Mouse (Mus musculus) forebrain, embryonic 13.5 days (tissue): ENCODE results near the gene Wdr54. TPM values are rescaled to one million over a fixed set of nuclear protein-coding genes. Genes with fewer than 3 reads are reported as not detected.

Experiments
- ATAC-seq: fragments of 200-750 bp; cut with Nextera tagmentation; 2 replicates; pipeline ENCODE4 v1.8.0; 2017
- H3K27ac ChIP-seq: fragments of 300-500 bp; sonication (generic); 2 replicates; pipeline ENCODE4 v1.5.1; 2015; ENCODE audit warnings: inconsistent platforms, mild to moderate bottlenecking, moderate library complexity
- H3K27me3 ChIP-seq: fragments of 300-500 bp; sonication (generic); 2 replicates; pipeline ENCODE4 v1.6.1; 2015; ENCODE audit warnings: mild to moderate bottlenecking, inconsistent platforms
- H3K36me3 ChIP-seq: fragments of 300-500 bp; sonication (generic); 2 replicates; pipeline ENCODE4 v1.6.1; 2015; ENCODE audit warnings: mild to moderate bottlenecking, inconsistent platforms; ENCODE audit not compliant: poor library complexity, severe bottlenecking
- H3K4me1 ChIP-seq: fragments of 300-500 bp; sonication (generic); 2 replicates; pipeline ENCODE4 v1.6.1; 2015; ENCODE audit warnings: inconsistent platforms
- H3K4me2 ChIP-seq: fragments of 300-500 bp; sonication (generic); 2 replicates; pipeline ENCODE4 v1.6.1; 2015; ENCODE audit warnings: inconsistent platforms, mild to moderate bottlenecking, moderate library complexity
- H3K4me3 ChIP-seq: fragments of 300-500 bp; sonication (generic); 2 replicates; pipeline ENCODE4 v1.5.1; 2015; ENCODE audit warnings: mild to moderate bottlenecking, inconsistent platforms
- H3K9ac ChIP-seq: fragments of 300-500 bp; sonication (generic); 2 replicates; pipeline ENCODE4 v1.6.1; 2015; ENCODE audit warnings: mild to moderate bottlenecking, inconsistent platforms
- H3K9me3 ChIP-seq: fragments of 300-500 bp; sonication (generic); replicated peaks from 2 replicates; pipeline ENCODE4 v1.6.1; 2016; ENCODE audit warnings: inconsistent platforms
- WGBS: fragments of 180-500 bp; shearing (Covaris S2); methylation state at CpG from one replicate; pipeline ENCODE4 v1.1.7; 2015; 5-methylcytosine and 5-hydroxymethylcytosine counted together
- polyA plus RNA-seq: library from polyadenylated mRNA; unstranded; fragments of >200 nt; fragmentation: Nextera tagmentation; extraction: Ambion mirVana; gene quantifications from 2 replicates; pipeline ENCODE4 v1.2.1, GENCODE M21; 2015

Gene Wdr54
- polyA plus RNA-seq = 17.5 and 18.4 TPM in 2 replicates

GRCm38 (mm10) chr6:83156259-83156684, at the start of gene Wdr54, which contains the start of gene 1700003E16Rik:
Gene Wdr54 (minus strand): TSS chr6:83156397.
Gene 1700003E16Rik (plus strand): TSS chr6:83156404.
- peak within 1 kb of the TSS; percentile 19; the same call in 1 of the 2 replicates for H3K27ac ChIP-seq

GRCm38 (mm10) chr6:83205851-83206250, 49.7 kb upstream of the Wdr54 start:
- peaks cover 9% of the 10 kb centered on the region for H3K4me1 ChIP-seq

More at GRCm38 (mm10) chr6:83156259-83156684, at the start of gene Wdr54, which contains the start of gene 1700003E16Rik:
- WGBS = under 1% methylated on average over 32 of the region's 32 CpGs
- Histone ChIP-seq H3K4me1 (peaks cover 32% of the 10 kb centered on the region), H3K36me3 (peaks cover 19% of the 10 kb centered on the region), H3K27me3 (peaks cover 15% of the 10 kb centered on the region), H3K9me3 (no peaks in the 10 kb centered on the region), H3K4me3 (peak within 1 kb of the TSS; percentile 60), H3K4me2 (peak within 1 kb of the TSS; percentile 84), H3K9ac (peak within 1 kb of the TSS; percentile 73)
- ATAC-seq = peak; percentile 96

GRCm38 (mm10) chr6:83203320-83203719, 47.1 kb upstream of the Wdr54 start:
- Histone ChIP-seq H3K27me3 (no peaks in the 10 kb centered on the region), H3K4me2 (no peak overlapping the region), H3K9ac (no peak overlapping the region), H3K27ac (no peak overlapping the region), H3K4me1 (no peaks in the 10 kb centered on the region), H3K4me3 (no peak overlapping the region), H3K9me3 (no peaks in the 10 kb centered on the region), H3K36me3 (peaks cover 31% of the 10 kb centered on the region)
- WGBS = 89% methylated on average over 4 of the region's 4 CpGs
- no peak for ATAC-seq

More at GRCm38 (mm10) chr6:83205851-83206250, 49.7 kb upstream of the Wdr54 start:
- Histone ChIP-seq H3K4me3 (no peak overlapping the region), H3K9ac (no peak overlapping the region), H3K27ac (no peak overlapping the region), H3K27me3 (no peaks in the 10 kb centered on the region), H3K36me3 (peaks cover 7% of the 10 kb centered on the region; the same call in 1 of the 2 replicates), H3K4me2 (no peak overlapping the region), H3K9me3 (no peaks in the 10 kb centered on the region)
- 96% methylated on average over 3 of the region's 3 CpGs for WGBS
- no peak for ATAC-seq

- Histone ChIP-seq H3K4me3 (no peak overlapping the region), H3K9me3 (no peaks in the 10 kb centered on the region), H3K27ac (no peak overlapping the region), H3K4me2 (no peak overlapping the region), H3K9ac (no peak overlapping the region), H3K27me3 (no peaks in the 10 kb centered on the region), H3K36me3 (peaks cover 89% of the 10 kb centered on the region), H3K4me1 (no peaks in the 10 kb centered on the region)
- peak; percentile 44; the same call in 1 of the 2 replicates for ATAC-seq
- WGBS = 44% methylated on average over 15 of the region's 15 CpGs
These were observed 41.3 kb upstream of the Wdr54 start for GRCm38 (mm10) chr6:83197345-83198004.

- Histone ChIP-seq H3K4me1 (no peaks in the 10 kb centered on the region), H3K36me3 (peaks cover 100% of the 10 kb centered on the region), H3K9me3 (no peaks in the 10 kb centered on the region), H3K27ac (no peak overlapping the region), H3K4me3 (no peak overlapping the region), H3K4me2 (no peak overlapping the region), H3K27me3 (no peaks in the 10 kb centered on the region), H3K9ac (no peak overlapping the region)
- no peak for ATAC-seq
- 94% methylated on average over 7 of the region's 7 CpGs for WGBS
These were observed 37.4 kb upstream of the Wdr54 start for GRCm38 (mm10) chr6:83193571-83193970.

GRCm38 (mm10) chr6:83186946-83187345, 30.7 kb upstream of the Wdr54 start:
- Histone ChIP-seq H3K27me3 (no peaks in the 10 kb centered on the region), H3K9ac (peak overlapping the region; percentile 78), H3K9me3 (no peaks in the 10 kb centered on the region), H3K27ac (peak overlapping the region; percentile 82), H3K36me3 (peaks cover 74% of the 10 kb centered on the region), H3K4me2 (peak overlapping the region; percentile 70), H3K4me3 (peak overlapping the region; percentile 53), H3K4me1 (peaks cover 33% of the 10 kb centered on the region)
- WGBS = 66% methylated on average over 2 of the region's 2 CpGs
- no peak for ATAC-seq

GRCm38 (mm10) chr6:83185895-83186861, 30.0 kb upstream of the Wdr54 start:
- H3K4me3 ChIP-seq = peak overlapping the region; percentile 53
- no peaks in the 10 kb centered on the region for H3K27me3 ChIP-seq
- peak overlapping the region; percentile 70 for H3K4me2 ChIP-seq
- H3K9me3 ChIP-seq = no peaks in the 10 kb centered on the region
- WGBS = 4% methylated on average over 25 of the region's 25 CpGs
- peak; percentile 97 for ATAC-seq
- H3K27ac ChIP-seq = peak overlapping the region; percentile 82
- peaks cover 66% of the 10 kb centered on the region for H3K36me3 ChIP-seq
- peaks cover 33% of the 10 kb centered on the region for H3K4me1 ChIP-seq
- peak overlapping the region; percentile 78 for H3K9ac ChIP-seq

GRCm38 (mm10) chr6:83184858-83185435, 28.8 kb upstream of the Wdr54 start:
- Histone ChIP-seq H3K27ac (peak overlapping the region; percentile 82; the same call in 1 of the 2 replicates), H3K9ac (no peak overlapping the region), H3K4me1 (peaks cover 34% of the 10 kb centered on the region), H3K4me3 (no peak overlapping the region), H3K9me3 (no peaks in the 10 kb centered on the region), H3K27me3 (no peaks in the 10 kb centered on the region), H3K36me3 (peaks cover 54% of the 10 kb centered on the region), H3K4me2 (no peak overlapping the region)
- WGBS = 87% methylated on average over 3 of the region's 3 CpGs
- no peak for ATAC-seq

- Histone ChIP-seq H3K36me3 (peaks cover 32% of the 10 kb centered on the region), H3K9ac (no peak overlapping the region), H3K27me3 (no peaks in the 10 kb centered on the region), H3K9me3 (no peaks in the 10 kb centered on the region), H3K27ac (no peak overlapping the region), H3K4me3 (no peak overlapping the region), H3K4me2 (0 out of 2 replicates have a peak overlapping the region, but pooled peaks have one; percentile 66), H3K4me1 (peaks cover 20% of the 10 kb centered on the region)
- ATAC-seq = no peak
- 90% methylated on average over 6 of the region's 6 CpGs for WGBS
These were observed 24.4 kb upstream of the Wdr54 start for GRCm38 (mm10) chr6:83180605-83181004.

GRCm38 (mm10) chr6:83179390-83180117, 23.4 kb upstream of the Wdr54 start:
- Histone ChIP-seq H3K36me3 (peaks cover 28% of the 10 kb centered on the region), H3K9ac (peak overlapping the region; percentile 70), H3K4me2 (peak overlapping the region; percentile 66), H3K27me3 (no peaks in the 10 kb centered on the region), H3K27ac (no peak overlapping the region), H3K4me3 (peak overlapping the region; percentile 43), H3K4me1 (peaks cover 13% of the 10 kb centered on the region), H3K9me3 (no peaks in the 10 kb centered on the region)
- 9% methylated on average over 12 of the region's 12 CpGs for WGBS
- ATAC-seq = peak; percentile 89

GRCm38 (mm10) chr6:83175996-83176395, 19.8 kb upstream of the Wdr54 start:
- H3K27me3 ChIP-seq = no peaks in the 10 kb centered on the region
- H3K4me2 ChIP-seq = no peak overlapping the region
- H3K9me3 ChIP-seq = no peaks in the 10 kb centered on the region
- no peak for ATAC-seq
- H3K9ac ChIP-seq = peak overlapping the region; percentile 37; the same call in 1 of the 2 replicates
- no peak overlapping the region for H3K4me3 ChIP-seq
- WGBS = 81% methylated on average over 8 of the region's 8 CpGs
- H3K4me1 ChIP-seq = peaks cover 33% of the 10 kb centered on the region
- H3K36me3 ChIP-seq = peaks cover 8% of the 10 kb centered on the region; the same call in 1 of the 2 replicates
- H3K27ac ChIP-seq = no peak overlapping the region
